Mouse (Mus musculus): Measurements from ENCODE around the gene Acan.

Gene Acan

GRCm38 (mm10) chr7:79139891-79140591 lies 86.8 kb downstream of the Acan start:
- no peak for DNase-seq (ENCODE audit: low spot score in 2 of 2)

GRCm38 (mm10) chr7:79140897-79141296 lies 87.6 kb downstream of the Acan start:
- DNase-seq (ENCODE audit: low spot score in 2 of 2), result peak; percentile 57 to 88

GRCm38 (mm10) chr7:79147011-79147837 lies 93.9 kb downstream of the Acan start:
- no peak for DNase-seq (ENCODE audit: low spot score in 2 of 2)

GRCm38 (mm10) chr7:79147931-79148653 lies 94.8 kb downstream of the Acan start:
- no peak for DNase-seq (ENCODE audit: low spot score in 2 of 2)

GRCm38 (mm10) chr7:79148711-79149266 lies 95.5 kb downstream of the Acan start, which contains the start of gene Mfge8:
Gene Mfge8 (minus strand): TSS chr7:79149060.
- DNase-seq (ENCODE audit: low spot score in 2 of 2), result peak; percentile 71 to 81

- no peak for DNase-seq (ENCODE audit: low spot score in 2 of 2)
Measured at GRCm38 (mm10) chr7:79149522-79149921, 96.2 kb downstream of the Acan start.

GRCm38 (mm10) chr7:79159406-79159805 lies 106.1 kb downstream of the Acan start:
- no peak for DNase-seq (ENCODE audit: low spot score in 2 of 2)
